8 mouse cellular contexts compared by ENCODE assay signal in the genomic region with DNA sequence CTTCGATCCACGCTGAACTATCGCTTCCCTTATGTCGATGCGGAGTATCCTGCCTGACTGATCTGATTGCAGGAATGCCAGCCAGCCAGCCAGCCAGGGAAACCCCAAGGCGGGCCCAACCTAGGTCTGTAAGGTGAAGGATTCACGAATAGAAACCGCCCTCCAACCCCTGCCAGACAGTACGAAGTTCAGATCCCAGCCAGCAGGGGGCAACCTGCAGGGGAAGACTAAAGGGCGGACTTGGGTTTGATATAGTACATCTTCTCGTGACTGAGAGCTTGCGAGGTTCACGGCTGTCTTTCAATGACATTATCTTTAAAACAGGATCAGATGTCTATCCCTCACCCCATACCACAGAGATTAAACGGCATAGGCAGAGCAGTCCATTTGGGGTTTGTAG. TPM values are rescaled to one million over a fixed set of nuclear protein-coding genes. Genes with fewer than 3 reads are reported as not detected.
DNase-seq lines count a peak whose midpoint lies in the region; ATAC-seq and TF ChIP-seq lines count a peak whose summit lies in the region.

No protein-coding gene starts in this region.

- intact Hi-C loops in heart, postnatal 10 days (cut with DNase I): no loop called here

- no peak overlapping the region for H3K4me2 ChIP-seq in lung, embryonic 14.5 days

- H3K4me1 ChIP-seq in lung, embryonic 14.5 days (ENCODE audit: insufficient read depth): peaks cover 14% of the 10 kb centered on the region
- H3K4me1 ChIP-seq in small intestine, adult 2 months (ENCODE audit: control insufficient read depth, insufficient read depth, insufficient read length, low read length): peaks cover 6% of the 10 kb centered on the region

- no peak overlapping the region for H3K27ac ChIP-seq in lung, embryonic 14.5 days (ENCODE audit: low read depth)
- H3K27ac ChIP-seq in small intestine, adult 2 months (ENCODE audit: insufficient read depth, low read depth, low read length): no peak overlapping the region

- TF ChIP-seq CTCF in brain, embryonic 14.5 days (IDR thresholded peaks at IDR 0.05; ENCODE audit: borderline replicate concordance, extremely low read depth, insufficient read depth, insufficient read length): peak; percentile 76
- TF ChIP-seq CTCF in lung, embryonic 14.5 days (IDR thresholded peaks at IDR 0.05; ENCODE audit: low read depth): peak; percentile 77
- TF ChIP-seq CTCF in small intestine, adult 2 months (IDR thresholded peaks at IDR 0.05; ENCODE audit: extremely low read depth, insufficient read length, insufficient replicate concordance, low read depth, low read length): peak; percentile 73; the same call in 1 of the 2 replicates

- WGBS in lung, embryonic 14.5 days: 26% methylated on average over 14 of the region's 14 CpGs
- WGBS in small intestine, adult 2 months: 22% methylated on average over 14 of the region's 14 CpGs

- no peaks in the 10 kb centered on the region for H3K36me3 ChIP-seq in lung, embryonic 14.5 days (ENCODE audit: insufficient read depth)
- H3K36me3 ChIP-seq in small intestine, adult 2 months (ENCODE audit: control insufficient read depth, insufficient read depth, low read length): no peaks in the 10 kb centered on the region

- H3K9ac ChIP-seq in lung, embryonic 14.5 days: no peak overlapping the region

- H3K27me3 ChIP-seq in lung, embryonic 14.5 days (ENCODE audit: insufficient read depth, low read length): peaks cover 23% of the 10 kb centered on the region
- peaks cover 25% of the 10 kb centered on the region for H3K27me3 ChIP-seq in small intestine, adult 2 months (ENCODE audit: control insufficient read depth, insufficient read depth, low read length)

- H3K4me3 ChIP-seq in lung, embryonic 14.5 days (ENCODE audit: low read depth, low read length): no peak overlapping the region
- no peak overlapping the region for H3K4me3 ChIP-seq in small intestine, adult 2 months (ENCODE audit: low read depth, low read length)

- DNase-seq in kidney, adult 8-10 months: peak; percentile 25 to 45
- no peak for DNase-seq in kidney, adult 11 months
- DNase-seq in ES-CJ7 (ENCODE audit: low read depth, low spot score): peak; percentile 84
- DNase-seq in brain, embryonic 14.5 days (ENCODE audit: low read depth): peak; percentile 55
- DNase-seq in heart, postnatal 10 days: peak; percentile 54 to 77
- DNase-seq in lung, embryonic 14.5 days: peak; percentile 74
- DNase-seq in gastrocnemius, postnatal 4 days (ENCODE audit: low spot score in 2 of 2): no peak

- ATAC-seq in lung, embryonic 14.5 days (ENCODE audit: insufficient read depth): no peak

- H3K9me3 ChIP-seq in lung, embryonic 14.5 days (ENCODE audit: low read depth, low read length): no peaks in the 10 kb centered on the region

- TF ChIP-seq POLR2A in brain, embryonic 14.5 days (IDR thresholded peaks at IDR 0.05; ENCODE audit: borderline replicate concordance, extremely low read depth, insufficient read depth, insufficient read length, poor library complexity, severe bottlenecking): no peak
- no peak for TF ChIP-seq POLR2A in small intestine, adult 2 months (IDR thresholded peaks at IDR 0.05; ENCODE audit: low read depth, low read length)

RNA-seq across cellular contexts. Expression of a gene that starts 1.5 kb away (rescaled TPM):
- 3.9 and 4.3 TPM in 2 replicates for polyA plus RNA-seq in brain, embryonic 14.5 days (2012; rRNA removed)
- total RNA-seq in heart, postnatal 10 days (2021): 1 to 10 TPM; 1.5 to 3.2 TPM
- polyA plus RNA-seq in lung, embryonic 14.5 days (2014; fragmentation: Nextera tagmentation; extraction: Ambion mirVana): 0.76 and 0.82 TPM in 2 replicates
- 0.76 and 1.1 TPM in 2 replicates for polyA plus RNA-seq in small intestine, adult 2 months (2012; rRNA removed)
- 1 to 10 TPM in 1 of 2 experiments, under 1 TPM in 1; 0.74 to 1.0 TPM for total RNA-seq in gastrocnemius, postnatal 4 days (2021)

RNA-seq across cellular contexts. Expression of a gene that starts 26.6 kb away (rescaled TPM):
- polyA plus RNA-seq in brain, embryonic 14.5 days (2012; rRNA removed): 31.0 and 52.6 TPM in 2 replicates
- total RNA-seq in heart, postnatal 10 days (2021): 1 to 10 TPM in 1 of 2 experiments, under 1 TPM in 1; 0.69 to 2.3 TPM
- polyA plus RNA-seq in lung, embryonic 14.5 days (2014; fragmentation: Nextera tagmentation; extraction: Ambion mirVana): 3.9 and 4.4 TPM in 2 replicates
- polyA plus RNA-seq in small intestine, adult 2 months (2012; rRNA removed): 0.51 and 1.2 TPM in 2 replicates
- 1 to 10 TPM; 1.9 to 2.4 TPM for total RNA-seq in gastrocnemius, postnatal 4 days (2021)

RNA-seq across cellular contexts. Expression of a gene that starts 32.3 kb away (rescaled TPM):
- polyA plus RNA-seq in brain, embryonic 14.5 days (2012; rRNA removed): 34.0 and 48.9 TPM in 2 replicates
- 10 to 100 TPM; 32.8 to 34.4 TPM for total RNA-seq in heart, postnatal 10 days (2021)
- polyA plus RNA-seq in lung, embryonic 14.5 days (2014; fragmentation: Nextera tagmentation; extraction: Ambion mirVana): 8.3 and 8.6 TPM in 2 replicates
- polyA plus RNA-seq in small intestine, adult 2 months (2012; rRNA removed): 58.8 and 100 TPM in 2 replicates
- 1 to 10 TPM; 7.3 to 8.4 TPM for total RNA-seq in gastrocnemius, postnatal 4 days (2021)

Comparison
In these comparisons a context has a peak if more than half of its experiments do, and no peak if none do; other contexts are left out.
1. DNase-seq: peak in kidney, adult 8-10 months (2 of 2), ES-CJ7 (single experiment), brain, embryonic 14.5 days (single experiment), heart, postnatal 10 days (2 of 2) and lung, embryonic 14.5 days (single experiment); none in kidney, adult 11 months (single experiment) and gastrocnemius, postnatal 4 days (0 of 2).
2. Peak in every context shown above with its lines, with median percentiles within 50 percentile points of each other: CTCF ChIP-seq.